Mouse (Mus musculus) forebrain, embryonic 10.5 days (tissue): ENCODE results near the gene Rapgef3. TPM values are rescaled to one million over a fixed set of nuclear protein-coding genes. Genes with fewer than 3 reads are reported as not detected.

Experiments used
- DNase-seq: peaks from one replicate; pipeline ENCODE4 v3.0.0-alpha.2; 2017; ENCODE audit warnings: low spot score; ENCODE audit errors: extremely low spot score
- H3K27ac ChIP-seq: fragments of 300-500 bp; sonication (generic); 2 replicates; pipeline ENCODE4 v1.5.1; 2016; ENCODE audit warnings: mild to moderate bottlenecking
- H3K27me3 ChIP-seq: fragments of 300-500 bp; sonication (generic); 2 replicates; pipeline ENCODE4 v1.6.1; 2016; ENCODE audit warnings: mild to moderate bottlenecking; ENCODE audit not compliant: poor library complexity, severe bottlenecking
- H3K36me3 ChIP-seq: fragments of 300-500 bp; sonication (generic); replicated peaks from 2 replicates; pipeline ENCODE4 v1.6.1; 2016; ENCODE audit warnings: mild to moderate bottlenecking, moderate library complexity
- H3K4me1 ChIP-seq: fragments of 300-500 bp; sonication (generic); 2 replicates; pipeline ENCODE4 v1.6.1; 2016
- H3K4me3 ChIP-seq: fragments of 300-500 bp; sonication (generic); 2 replicates; pipeline ENCODE4 v1.5.1; 2016; ENCODE audit warnings: mild to moderate bottlenecking, moderate library complexity
- H3K9me3 ChIP-seq: fragments of 300-500 bp; sonication (generic); 2 replicates; pipeline ENCODE4 v1.6.1; 2016; ENCODE audit warnings: mild to moderate bottlenecking, moderate library complexity
- WGBS: fragments of 180-500 bp; shearing (Covaris S2); methylation state at CpG from one replicate; pipeline ENCODE4 v1.1.7; 2016; 5-methylcytosine and 5-hydroxymethylcytosine counted together
- polyA plus RNA-seq: library from polyadenylated mRNA; unstranded; fragments of >200 nt; fragmentation: Nextera tagmentation; extraction: Ambion mirVana; gene quantifications from 2 replicates; pipeline ENCODE4 v1.2.1, GENCODE M21; 2016

Rapgef3 gene
- polyA plus RNA-seq, 1 experiment from 2014 or later: 6.3 TPM

GRCm38 (mm10) chr15:97788821-97789220, 21.0 kb upstream of the Rapgef3 start:
- WGBS: 68% methylated on average over 6 of the region's 6 CpGs
- H3K4me3 ChIP-seq: no peak overlapping the region
- no peak for DNase-seq
- 0 out of 2 replicates have a peak overlapping the region, but pooled peaks have one; percentile 35 for H3K27ac ChIP-seq
- peaks cover 43% of the 10 kb centered on the region for H3K4me1 ChIP-seq
- H3K36me3 ChIP-seq: peaks cover 37% of the 10 kb centered on the region
- no peaks in the 10 kb centered on the region for H3K9me3 ChIP-seq
- peaks cover 14% of the 10 kb centered on the region; the same call in 1 of the 2 replicates for H3K27me3 ChIP-seq

GRCm38 (mm10) chr15:97787799-97788667, 20.3 kb upstream of the Rapgef3 start:
- H3K27ac ChIP-seq: no peak overlapping the region
- no peak for DNase-seq
- 69% methylated on average over 19 of the region's 19 CpGs for WGBS
- peaks cover 43% of the 10 kb centered on the region for H3K4me1 ChIP-seq
- no peak overlapping the region for H3K4me3 ChIP-seq
- H3K9me3 ChIP-seq: no peaks in the 10 kb centered on the region
- peaks cover 21% of the 10 kb centered on the region for H3K27me3 ChIP-seq
- H3K36me3 ChIP-seq: peaks cover 29% of the 10 kb centered on the region

GRCm38 (mm10) chr15:97787148-97787798, 19.5 kb upstream of the Rapgef3 start:
- 82% methylated on average over 7 of the region's 7 CpGs for WGBS

GRCm38 (mm10) chr15:97786412-97787112, 18.8 kb upstream of the Rapgef3 start:
- Histone ChIP-seq H3K27me3 (peaks cover 36% of the 10 kb centered on the region), H3K4me1 (peaks cover 58% of the 10 kb centered on the region), H3K9me3 (no peaks in the 10 kb centered on the region), H3K36me3 (peaks cover 15% of the 10 kb centered on the region), H3K4me3 (no peak overlapping the region), H3K27ac (peak overlapping the region; percentile 56)
- WGBS: 87% methylated on average over 10 of the region's 10 CpGs
- DNase-seq: no peak

More at GRCm38 (mm10) chr15:97787148-97787798, 19.5 kb upstream of the Rapgef3 start:
- peaks cover 29% of the 10 kb centered on the region for H3K27me3 ChIP-seq
- no peak overlapping the region for H3K4me3 ChIP-seq
- H3K27ac ChIP-seq: peak overlapping the region; percentile 56; the same call in 1 of the 2 replicates
- H3K4me1 ChIP-seq: peaks cover 51% of the 10 kb centered on the region
- no peak for DNase-seq
- H3K9me3 ChIP-seq: no peaks in the 10 kb centered on the region
- H3K36me3 ChIP-seq: peaks cover 22% of the 10 kb centered on the region

GRCm38 (mm10) chr15:97785731-97786411, 18.1 kb upstream of the Rapgef3 start:
- Histone ChIP-seq H3K4me1 (peaks cover 59% of the 10 kb centered on the region), H3K9me3 (no peaks in the 10 kb centered on the region), H3K4me3 (no peak overlapping the region), H3K27ac (peak overlapping the region; percentile 48; the same call in 1 of the 2 replicates), H3K36me3 (peaks cover 8% of the 10 kb centered on the region), H3K27me3 (peaks cover 43% of the 10 kb centered on the region)
- DNase-seq: no peak
- WGBS: 86% methylated on average over 9 of the region's 9 CpGs

GRCm38 (mm10) chr15:97784561-97785161, 16.9 kb upstream of the Rapgef3 start:
- Histone ChIP-seq H3K36me3 (peaks cover 1% of the 10 kb centered on the region; the same call in 1 of the 2 replicates), H3K9me3 (no peaks in the 10 kb centered on the region), H3K4me3 (peak overlapping the region; percentile 95), H3K4me1 (peaks cover 67% of the 10 kb centered on the region), H3K27me3 (peaks cover 44% of the 10 kb centered on the region), H3K27ac (peak overlapping the region; percentile 90)
- DNase-seq: no peak
- 5% methylated on average over 45 of the region's 45 CpGs for WGBS

- H3K4me1 ChIP-seq: peaks cover 67% of the 10 kb centered on the region
- peak; percentile 87 for DNase-seq
- H3K36me3 ChIP-seq: no peaks in the 10 kb centered on the region
- H3K27ac ChIP-seq: peak overlapping the region; percentile 90
- WGBS: 4% methylated on average over 39 of the region's 39 CpGs
- H3K4me3 ChIP-seq: peak overlapping the region; percentile 95
- peaks cover 44% of the 10 kb centered on the region for H3K27me3 ChIP-seq
- H3K9me3 ChIP-seq: no peaks in the 10 kb centered on the region
These were observed 16.4 kb upstream of the Rapgef3 start for GRCm38 (mm10) chr15:97784092-97784559.

- Histone ChIP-seq H3K4me3 (peak overlapping the region; percentile 33), H3K36me3 (no peaks in the 10 kb centered on the region), H3K27ac (no peak overlapping the region), H3K9me3 (no peaks in the 10 kb centered on the region), H3K4me1 (peaks cover 61% of the 10 kb centered on the region), H3K27me3 (peaks cover 44% of the 10 kb centered on the region)
- WGBS: 3% methylated on average over 9 of the region's 9 CpGs
- DNase-seq: peak; percentile 73
These were observed 15.0 kb upstream of the Rapgef3 start for GRCm38 (mm10) chr15:97782749-97783105.

- no peaks in the 10 kb centered on the region for H3K36me3 ChIP-seq
- H3K27me3 ChIP-seq: peaks cover 44% of the 10 kb centered on the region
- peaks cover 56% of the 10 kb centered on the region for H3K4me1 ChIP-seq
- peak overlapping the region; percentile 33 for H3K4me3 ChIP-seq
- 5% methylated on average over 24 of the region's 24 CpGs for WGBS
- H3K9me3 ChIP-seq: no peaks in the 10 kb centered on the region
- H3K27ac ChIP-seq: no peak overlapping the region
- DNase-seq: no peak
These were observed 14.4 kb upstream of the Rapgef3 start for GRCm38 (mm10) chr15:97781961-97782748.

- peaks cover 47% of the 10 kb centered on the region for H3K4me1 ChIP-seq
- no peak for DNase-seq
- H3K27me3 ChIP-seq: peaks cover 43% of the 10 kb centered on the region
- 76% methylated on average over 12 of the region's 12 CpGs for WGBS
- no peak overlapping the region for H3K27ac ChIP-seq
- no peaks in the 10 kb centered on the region for H3K9me3 ChIP-seq
- H3K4me3 ChIP-seq: no peak overlapping the region
- H3K36me3 ChIP-seq: no peaks in the 10 kb centered on the region
These were observed 12.8 kb upstream of the Rapgef3 start for GRCm38 (mm10) chr15:97780611-97781031.

GRCm38 (mm10) chr15:97779576-97779975, 11.8 kb upstream of the Rapgef3 start:
- Histone ChIP-seq H3K4me1 (peaks cover 42% of the 10 kb centered on the region), H3K27me3 (peaks cover 47% of the 10 kb centered on the region), H3K9me3 (no peaks in the 10 kb centered on the region), H3K36me3 (no peaks in the 10 kb centered on the region), H3K27ac (no peak overlapping the region), H3K4me3 (no peak overlapping the region)
- WGBS: 80% methylated on average over 1 of the region's 1 CpGs
- DNase-seq: no peak
